Mouse (Mus musculus): ENCODE data around the gene Tm4sf20. TPM values are rescaled to one million over a fixed set of nuclear protein-coding genes. Genes with fewer than 3 reads are reported as not detected.

Tm4sf20 gene
- polyA plus RNA-seq, 1 experiment from 2014 or later: not detected

DNA sequence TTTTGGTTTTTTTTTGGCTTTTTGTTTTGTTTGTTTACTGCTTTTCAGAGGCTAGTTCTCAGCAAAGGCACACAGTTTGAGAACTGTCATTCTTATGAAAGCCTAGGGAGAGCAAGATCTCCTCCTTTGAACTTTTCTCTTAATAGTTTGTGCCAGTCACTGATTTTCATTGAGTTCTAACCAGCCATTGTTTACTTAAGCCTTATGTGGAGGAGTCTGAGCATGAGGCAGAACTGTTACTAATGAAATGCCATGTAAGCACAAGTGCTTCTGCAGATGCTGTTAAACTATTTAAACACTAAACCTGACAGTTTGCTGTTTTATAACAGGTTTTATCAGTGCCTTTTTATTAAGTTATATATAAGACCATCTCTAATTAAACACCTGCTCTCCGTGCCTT lies 30.2 kb downstream of the Tm4sf20 start:
- Histone ChIP-seq H3K9ac (ENCODE audit: low read depth, low read length) (no peak overlapping the region), H3K4me1 (ENCODE audit: control insufficient read depth, insufficient read depth, low read depth, low read length) (no peaks in the 10 kb centered on the region), H3K4me3 (ENCODE audit: low read length) (no peak overlapping the region), H3K9me3 (ENCODE audit: control insufficient read depth, low read length) (no peaks in the 10 kb centered on the region), H3K27me3 (replicated peaks; ENCODE audit: control insufficient read depth, insufficient read depth, low read length) (no peaks in the 10 kb centered on the region), H3K27ac (ENCODE audit: low read depth, low read length) (no peak overlapping the region), H3K4me2 (ENCODE audit: low read length) (no peak overlapping the region), H3K36me3 (ENCODE audit: control insufficient read depth, insufficient read depth, low read length) (peaks cover 13% of the 10 kb centered on the region)
- ATAC-seq: no peak
- WGBS: 90% methylated on average over 1 of the region's 1 CpGs

DNA sequence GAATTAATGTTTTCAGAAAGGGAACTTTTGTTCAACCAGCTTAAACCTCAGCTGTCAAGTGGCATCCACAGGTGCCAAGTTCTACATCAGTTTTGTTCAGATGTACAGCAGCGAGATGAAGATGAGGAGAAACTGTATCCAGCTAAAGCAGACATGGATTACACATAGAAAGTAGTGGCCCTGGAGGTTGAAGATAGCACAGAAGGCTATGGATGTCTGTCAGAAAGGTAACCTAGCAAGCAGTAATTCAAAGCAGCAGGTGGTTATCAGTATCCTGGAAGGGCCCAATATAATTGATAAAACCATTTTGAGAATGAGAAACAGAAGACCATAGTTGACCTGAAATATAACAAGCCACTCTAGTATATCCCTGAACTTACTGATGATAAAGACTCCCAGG lies 34.9 kb downstream of the Tm4sf20 start:
- no peak overlapping the region for H3K9ac ChIP-seq (ENCODE audit: low read depth, low read length)
- no peak overlapping the region for H3K27ac ChIP-seq (ENCODE audit: low read depth, low read length)
- no peaks in the 10 kb centered on the region for H3K27me3 ChIP-seq (replicated peaks; ENCODE audit: control insufficient read depth, insufficient read depth, low read length)
- H3K4me2 ChIP-seq (ENCODE audit: low read length): no peak overlapping the region
- no peak overlapping the region for H3K4me3 ChIP-seq (ENCODE audit: low read length)
- WGBS: 98% methylated on average over 1 of the region's 1 CpGs
- ATAC-seq: no peak
- H3K4me1 ChIP-seq (ENCODE audit: control insufficient read depth, insufficient read depth, low read depth, low read length): no peaks in the 10 kb centered on the region
- peaks cover 39% of the 10 kb centered on the region for H3K36me3 ChIP-seq (ENCODE audit: control insufficient read depth, insufficient read depth, low read length)
- no peaks in the 10 kb centered on the region for H3K9me3 ChIP-seq (ENCODE audit: control insufficient read depth, low read length)

DNA sequence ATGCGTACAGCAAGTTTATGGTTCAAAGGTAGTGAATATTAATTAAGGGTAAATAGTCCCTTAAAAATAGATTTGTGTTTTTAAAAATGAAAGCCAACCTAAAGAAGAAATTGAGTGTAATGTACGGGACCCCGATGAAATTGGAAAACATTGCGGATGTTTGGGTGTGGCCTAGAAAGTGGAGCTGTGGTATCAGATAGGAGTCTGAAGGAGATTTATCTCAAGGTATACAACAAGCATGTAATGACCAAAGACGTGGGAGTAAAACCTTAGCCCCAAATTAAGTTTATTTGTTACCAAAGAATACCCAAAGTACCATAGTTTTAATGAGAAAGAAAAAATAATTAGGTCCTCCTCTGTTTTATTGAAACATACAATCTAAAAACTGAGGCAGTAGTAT lies 41.8 kb downstream of the Tm4sf20 start:
- Histone ChIP-seq H3K27me3 (replicated peaks; ENCODE audit: control insufficient read depth, insufficient read depth, low read length) (peaks cover 4% of the 10 kb centered on the region), H3K4me2 (ENCODE audit: low read length) (no peak overlapping the region), H3K9me3 (ENCODE audit: control insufficient read depth, low read length) (no peaks in the 10 kb centered on the region), H3K36me3 (ENCODE audit: control insufficient read depth, insufficient read depth, low read length) (peaks cover 19% of the 10 kb centered on the region), H3K4me3 (ENCODE audit: low read length) (no peak overlapping the region), H3K27ac (ENCODE audit: low read depth, low read length) (no peak overlapping the region), H3K4me1 (ENCODE audit: control insufficient read depth, insufficient read depth, low read depth, low read length) (peaks cover 9% of the 10 kb centered on the region), H3K9ac (ENCODE audit: low read depth, low read length) (no peak overlapping the region)
- no peak for ATAC-seq
- 96% methylated on average over 5 of the region's 5 CpGs for WGBS

DNA sequence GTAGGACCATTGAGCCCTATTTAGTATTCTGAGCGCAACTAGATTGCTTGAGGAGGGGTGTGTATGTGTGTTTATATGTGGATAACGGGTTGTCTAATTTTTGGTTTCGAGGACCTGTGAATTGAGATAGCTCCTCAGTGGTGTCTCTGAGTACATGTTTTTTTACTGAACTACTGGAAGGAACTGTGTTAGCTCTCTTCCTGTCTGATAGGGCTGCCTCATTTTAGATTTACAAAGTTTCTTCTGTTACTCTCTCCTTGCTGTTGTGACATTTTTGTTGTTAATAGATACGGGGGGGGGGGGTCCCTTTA lies 42.4 kb downstream of the Tm4sf20 start:
- H3K27ac ChIP-seq (ENCODE audit: low read depth, low read length): no peak overlapping the region
- ATAC-seq: no peak
- H3K4me1 ChIP-seq (ENCODE audit: control insufficient read depth, insufficient read depth, low read depth, low read length): peaks cover 9% of the 10 kb centered on the region
- no peaks in the 10 kb centered on the region for H3K9me3 ChIP-seq (ENCODE audit: control insufficient read depth, low read length)
- H3K9ac ChIP-seq (ENCODE audit: low read depth, low read length): peak overlapping the region; percentile 99
- peaks cover 6% of the 10 kb centered on the region for H3K27me3 ChIP-seq (replicated peaks; ENCODE audit: control insufficient read depth, insufficient read depth, low read length)
- 60% methylated on average over 4 of the region's 4 CpGs for WGBS
- H3K4me2 ChIP-seq (ENCODE audit: low read length): peak overlapping the region; percentile 92
- peaks cover 13% of the 10 kb centered on the region for H3K36me3 ChIP-seq (ENCODE audit: control insufficient read depth, insufficient read depth, low read length)
- H3K4me3 ChIP-seq (ENCODE audit: low read length): peak overlapping the region; percentile 90

DNA sequence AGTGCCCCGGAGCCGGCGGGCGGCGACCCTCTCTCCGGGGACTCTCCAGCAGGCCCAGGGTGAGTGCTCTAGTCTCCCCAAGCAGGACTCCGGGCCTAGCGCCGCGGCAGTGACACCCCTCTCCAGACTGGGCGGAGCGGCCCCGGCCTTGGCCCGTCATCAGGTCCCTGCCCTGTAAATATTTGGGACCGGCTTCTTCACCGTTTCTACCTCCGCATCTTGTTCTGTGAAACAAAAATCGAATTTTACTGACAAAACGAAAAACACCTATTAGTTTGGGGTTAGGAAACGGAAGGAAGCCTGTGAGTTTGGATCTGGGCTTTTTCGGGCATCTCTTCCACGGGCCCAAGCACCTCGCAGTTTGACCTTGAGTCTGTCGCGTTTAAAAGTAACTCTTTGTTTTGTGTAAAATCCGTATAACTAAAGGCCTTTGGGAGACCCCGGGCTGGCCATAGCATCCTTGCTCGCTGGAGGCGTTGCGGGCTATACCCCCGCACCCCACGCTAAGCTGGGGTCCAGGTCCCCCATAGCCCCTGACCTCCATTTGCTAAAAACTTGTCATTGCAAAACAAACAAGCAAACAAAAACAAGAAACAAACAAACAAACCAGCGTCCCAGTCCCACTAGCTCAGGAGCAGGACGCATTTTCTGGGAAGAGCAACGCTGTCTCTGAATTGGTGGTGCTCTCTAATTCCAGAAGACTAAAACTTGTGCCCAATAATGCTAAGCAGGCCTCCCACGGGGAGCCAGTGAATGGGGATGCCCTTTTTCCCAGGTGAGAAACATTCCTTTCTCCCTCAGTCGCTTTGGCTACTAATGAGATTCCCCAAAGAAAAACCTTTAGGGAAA lies 43.0 kb downstream of the Tm4sf20 start:
- Histone ChIP-seq H3K9me3 (ENCODE audit: control insufficient read depth, low read length) (no peaks in the 10 kb centered on the region), H3K9ac (ENCODE audit: low read depth, low read length) (peak overlapping the region; percentile 99), H3K4me2 (ENCODE audit: low read length) (peak overlapping the region; percentile 92), H3K4me1 (ENCODE audit: control insufficient read depth, insufficient read depth, low read depth, low read length) (peaks cover 9% of the 10 kb centered on the region), H3K4me3 (ENCODE audit: low read length) (peak overlapping the region; percentile 90), H3K36me3 (ENCODE audit: control insufficient read depth, insufficient read depth, low read length) (peaks cover 9% of the 10 kb centered on the region), H3K27ac (ENCODE audit: low read depth, low read length) (peak overlapping the region; percentile 86), H3K27me3 (replicated peaks; ENCODE audit: control insufficient read depth, insufficient read depth, low read length) (peaks cover 6% of the 10 kb centered on the region)
- peak; percentile 98 for ATAC-seq
- 1% methylated on average over 37 of the region's 37 CpGs for WGBS

DNA sequence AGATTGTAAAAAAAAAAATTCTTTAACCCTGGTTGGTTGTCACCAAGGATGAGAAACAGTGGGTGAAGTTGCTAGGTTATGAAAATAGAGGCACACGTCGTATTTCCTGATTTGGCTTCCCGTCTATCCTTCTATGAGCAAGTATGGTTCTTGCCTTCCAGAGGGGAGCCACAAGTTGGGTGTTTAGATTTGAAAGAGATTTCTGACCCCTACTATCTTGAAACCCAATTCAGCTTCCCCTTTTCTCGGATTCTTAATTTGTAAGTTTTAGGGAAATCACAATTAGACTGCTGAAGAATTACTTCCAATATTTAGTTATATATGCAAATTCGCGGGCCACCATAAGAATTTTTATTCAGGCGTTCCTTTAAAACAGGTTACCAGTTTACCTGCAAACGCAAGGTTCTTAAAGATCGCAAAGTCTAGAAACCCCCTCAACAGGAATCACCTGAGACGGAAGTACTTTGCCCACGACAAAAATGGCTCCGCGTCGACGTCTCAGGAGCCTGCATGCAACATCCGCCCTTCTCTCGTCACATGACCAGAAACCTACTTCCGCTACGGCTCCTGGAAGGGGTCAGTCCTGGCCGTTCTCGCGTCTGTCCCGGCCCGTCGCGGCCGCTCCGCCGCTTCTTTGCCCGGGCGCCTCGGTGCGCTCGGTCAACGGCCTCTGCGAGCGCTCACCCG lies 43.8 kb downstream of the Tm4sf20 start, which contains the start of gene Mff:
Gene Mff, plus strand, starts transcription at position 552 of the 687 bp plus-strand sequence.
- Histone ChIP-seq H3K9ac (ENCODE audit: low read depth, low read length) (peak within 1 kb of the TSS; percentile 99), H3K4me2 (ENCODE audit: low read length) (peak within 1 kb of the TSS; percentile 92), H3K4me1 (ENCODE audit: control insufficient read depth, insufficient read depth, low read depth, low read length) (peaks cover 9% of the 10 kb centered on the region), H3K27ac (ENCODE audit: low read depth, low read length) (peak within 1 kb of the TSS; percentile 86), H3K4me3 (ENCODE audit: low read length) (peak within 1 kb of the TSS; percentile 90), H3K36me3 (ENCODE audit: control insufficient read depth, insufficient read depth, low read length) (peaks cover 5% of the 10 kb centered on the region), H3K27me3 (replicated peaks; ENCODE audit: control insufficient read depth, insufficient read depth, low read length) (peaks cover 6% of the 10 kb centered on the region), H3K9me3 (ENCODE audit: control insufficient read depth, low read length) (no peaks in the 10 kb centered on the region)
- peak; percentile 99 for ATAC-seq
- WGBS: 10% methylated on average over 38 of the region's 38 CpGs

DNA sequence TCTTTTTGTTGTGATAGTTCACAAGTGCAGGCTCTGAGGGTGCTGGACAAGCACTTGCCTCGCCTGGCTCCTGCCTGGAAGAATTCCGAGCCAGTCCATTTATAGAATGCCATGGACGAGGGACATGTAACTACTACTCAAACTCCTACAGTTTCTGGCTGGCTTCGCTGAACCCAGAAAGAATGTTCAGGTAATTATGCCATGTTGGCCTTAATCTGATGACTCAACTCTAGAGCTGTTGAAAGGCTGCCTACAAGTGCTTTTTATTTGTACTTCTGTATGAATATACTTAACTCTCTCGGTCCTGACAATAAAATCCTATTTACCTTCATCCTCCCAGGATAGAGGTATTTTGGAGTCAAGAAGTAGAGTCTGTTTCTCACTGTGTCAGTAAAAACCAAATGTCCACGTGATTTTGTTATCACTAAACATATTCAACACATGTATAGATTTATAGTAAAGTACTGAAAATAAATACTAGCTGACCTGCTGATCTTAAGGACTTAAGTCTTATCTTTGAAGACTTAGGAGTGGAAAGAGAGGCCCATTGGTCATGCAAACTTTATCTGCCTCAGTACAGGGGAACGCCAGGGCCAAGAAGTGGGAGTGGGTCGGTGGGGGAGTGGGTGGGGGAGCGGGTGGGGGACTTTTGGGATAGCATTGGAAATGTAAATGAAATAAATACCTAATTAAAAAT lies 50.3 kb downstream of the Tm4sf20 start:
- Histone ChIP-seq H3K4me3 (ENCODE audit: low read length) (no peak overlapping the region), H3K4me1 (ENCODE audit: control insufficient read depth, insufficient read depth, low read depth, low read length) (no peaks in the 10 kb centered on the region), H3K9ac (ENCODE audit: low read depth, low read length) (no peak overlapping the region), H3K27me3 (replicated peaks; ENCODE audit: control insufficient read depth, insufficient read depth, low read length) (peaks cover 5% of the 10 kb centered on the region), H3K4me2 (ENCODE audit: low read length) (no peak overlapping the region), H3K36me3 (ENCODE audit: control insufficient read depth, insufficient read depth, low read length) (no peaks in the 10 kb centered on the region), H3K27ac (ENCODE audit: low read depth, low read length) (no peak overlapping the region), H3K9me3 (ENCODE audit: control insufficient read depth, low read length) (no peaks in the 10 kb centered on the region)
- WGBS: 83% methylated on average over 9 of the region's 9 CpGs
- no peak for ATAC-seq
